Mouse (Mus musculus) stomach, embryonic 15.5 days (tissue): ENCODE results near the gene Magee2. TPM values are rescaled to one million over a fixed set of nuclear protein-coding genes. Genes with fewer than 3 reads are reported as not detected.
"Not testable (repeated sequence)": the region's sequence is repeated elsewhere in the genome, so short reads cannot be mapped to it uniquely, and the experiment has no call there.

Experiments used
- ATAC-seq: fragments of 200-750 bp; cut with Nextera tagmentation; 2 replicates; pipeline ENCODE4 v1.8.0; 2017; ENCODE audit warnings: low read depth, moderate number of reproducible peaks, moderate TSS enrichment; ENCODE audit not compliant: insufficient read depth, low FRiP score
- H3K27ac ChIP-seq: fragments of 300-500 bp; sonication (generic); 2 replicates; pipeline ENCODE4 v1.5.1; 2015; ENCODE audit warnings: mild to moderate bottlenecking, inconsistent platforms
- H3K27me3 ChIP-seq: fragments of 300-500 bp; sonication (generic); replicated peaks from 2 replicates; pipeline ENCODE4 v1.6.1; 2015; ENCODE audit warnings: inconsistent platforms
- H3K36me3 ChIP-seq: fragments of 300-500 bp; sonication (generic); 2 replicates; pipeline ENCODE4 v1.6.1; 2015; ENCODE audit warnings: inconsistent platforms
- H3K4me1 ChIP-seq: fragments of 300-500 bp; sonication (generic); 2 replicates; pipeline ENCODE4 v1.6.1; 2015; ENCODE audit warnings: inconsistent platforms
- H3K4me2 ChIP-seq: fragments of 300-500 bp; sonication (generic); 2 replicates; pipeline ENCODE4 v1.6.1; 2015; ENCODE audit warnings: mild to moderate bottlenecking, inconsistent platforms
- H3K4me3 ChIP-seq: fragments of 300-500 bp; sonication (generic); replicated peaks from 2 replicates; pipeline ENCODE4 v1.5.1; 2015; ENCODE audit warnings: inconsistent platforms
- H3K9ac ChIP-seq: fragments of 300-500 bp; sonication (generic); 2 replicates; pipeline ENCODE4 v1.6.1; 2015; ENCODE audit warnings: inconsistent platforms
- H3K9me3 ChIP-seq: fragments of 300-500 bp; sonication (generic); 2 replicates; pipeline ENCODE4 v1.6.1; 2016; ENCODE audit warnings: inconsistent platforms
- WGBS: fragments of 180-500 bp; shearing (Covaris S2); methylation state at CpG from one replicate; pipeline ENCODE4 v1.1.7; 2015; 5-methylcytosine and 5-hydroxymethylcytosine counted together
- polyA plus RNA-seq: library from polyadenylated mRNA; unstranded; fragments of >200 nt; fragmentation: Nextera tagmentation; extraction: Ambion mirVana; gene quantifications from 2 replicates; pipeline ENCODE4 v1.2.1, GENCODE M21; 2015

Magee2 gene
- polyA plus RNA-seq, result 2.4 and 2.5 TPM in 2 replicates

- no peaks in the 10 kb centered on the region for H3K36me3 ChIP-seq
- H3K27me3 ChIP-seq, result peaks cover 20% of the 10 kb centered on the region
- H3K4me2 ChIP-seq, result peak within 1 kb of the TSS; percentile 58
- peak within 1 kb of the TSS; percentile 25; the same call in 1 of the 2 replicates for H3K9ac ChIP-seq
- H3K27ac ChIP-seq, result no peak within 1 kb of the TSS
- ATAC-seq, result peak; percentile 39; the same call in 1 of the 2 replicates
- H3K9me3 ChIP-seq, result no peaks in the 10 kb centered on the region
- H3K4me1 ChIP-seq, result no peaks in the 10 kb centered on the region
- H3K4me3 ChIP-seq, result peak within 1 kb of the TSS; percentile 44
- 20% methylated on average over 37 of the region's 37 CpGs for WGBS
These were observed at the start of gene Magee2 for GRCm38 (mm10) chrX:104856751-104857341. Gene Magee2 (minus strand): TSS chrX:104857267.

GRCm38 (mm10) chrX:104853610-104854009 lies 3.5 kb downstream of the Magee2 start:
- Histone ChIP-seq H3K9ac (no peak overlapping the region), H3K27me3 (peaks cover 20% of the 10 kb centered on the region), H3K4me3 (no peak overlapping the region), H3K27ac (no peak overlapping the region), H3K9me3 (no peaks in the 10 kb centered on the region), H3K4me1 (no peaks in the 10 kb centered on the region), H3K36me3 (no peaks in the 10 kb centered on the region), H3K4me2 (no peak overlapping the region)
- 44% methylated on average over 9 of the region's 9 CpGs for WGBS
- ATAC-seq, result no peak

- not testable (repeated sequence) for H3K27me3 ChIP-seq, H3K9me3 ChIP-seq, H3K4me1 ChIP-seq, H3K9ac ChIP-seq, H3K4me3 ChIP-seq, H3K27ac ChIP-seq, H3K36me3 ChIP-seq, ATAC-seq, H3K4me2 ChIP-seq
- WGBS, result 75% methylated on average over 4 of the region's 5 CpGs
These were observed 39.5 kb downstream of the Magee2 start for GRCm38 (mm10) chrX:104817583-104817982.

GRCm38 (mm10) chrX:104816987-104817386 lies 40.1 kb downstream of the Magee2 start:
- not testable (repeated sequence) for H3K36me3 ChIP-seq, H3K4me2 ChIP-seq, H3K9me3 ChIP-seq, H3K9ac ChIP-seq, H3K4me3 ChIP-seq, H3K27ac ChIP-seq, H3K27me3 ChIP-seq, H3K4me1 ChIP-seq, ATAC-seq
- 82% methylated on average over 1 of the region's 3 CpGs for WGBS

GRCm38 (mm10) chrX:104813704-104814103 lies 43.4 kb downstream of the Magee2 start:
- not testable (repeated sequence) for H3K9me3 ChIP-seq, ATAC-seq, H3K27me3 ChIP-seq, H3K9ac ChIP-seq, H3K4me2 ChIP-seq, H3K36me3 ChIP-seq, H3K4me1 ChIP-seq, H3K27ac ChIP-seq, H3K4me3 ChIP-seq
- WGBS, result 61% methylated on average over 4 of the region's 4 CpGs

Other genes starting within 250 kb of the Magee2 start
- 6.7 and 7.4 TPM in 2 replicates for gene Zdhhc15, start 186.2 kb downstream of the Magee2 start, polyA plus RNA-seq
- gene Pbdc1, start 222.5 kb upstream of the Magee2 start, polyA plus RNA-seq, result 63.8 and 67.7 TPM in 2 replicates